Mouse (Mus musculus) cerebellum, adult 9-10 months (tissue): ENCODE data around the gene Ak9.

ENCODE experiments used
- DNase-seq: peaks from one replicate; pipeline ENCODE4 v3.0.0; 2022

Ak9 gene

GRCm38 (mm10) chr10:41303639-41304444, at the start of gene Ak9:
TSS of gene Ak9 (plus strand) at chr10:41303980.
- peak; percentile 89 for DNase-seq

DNA sequence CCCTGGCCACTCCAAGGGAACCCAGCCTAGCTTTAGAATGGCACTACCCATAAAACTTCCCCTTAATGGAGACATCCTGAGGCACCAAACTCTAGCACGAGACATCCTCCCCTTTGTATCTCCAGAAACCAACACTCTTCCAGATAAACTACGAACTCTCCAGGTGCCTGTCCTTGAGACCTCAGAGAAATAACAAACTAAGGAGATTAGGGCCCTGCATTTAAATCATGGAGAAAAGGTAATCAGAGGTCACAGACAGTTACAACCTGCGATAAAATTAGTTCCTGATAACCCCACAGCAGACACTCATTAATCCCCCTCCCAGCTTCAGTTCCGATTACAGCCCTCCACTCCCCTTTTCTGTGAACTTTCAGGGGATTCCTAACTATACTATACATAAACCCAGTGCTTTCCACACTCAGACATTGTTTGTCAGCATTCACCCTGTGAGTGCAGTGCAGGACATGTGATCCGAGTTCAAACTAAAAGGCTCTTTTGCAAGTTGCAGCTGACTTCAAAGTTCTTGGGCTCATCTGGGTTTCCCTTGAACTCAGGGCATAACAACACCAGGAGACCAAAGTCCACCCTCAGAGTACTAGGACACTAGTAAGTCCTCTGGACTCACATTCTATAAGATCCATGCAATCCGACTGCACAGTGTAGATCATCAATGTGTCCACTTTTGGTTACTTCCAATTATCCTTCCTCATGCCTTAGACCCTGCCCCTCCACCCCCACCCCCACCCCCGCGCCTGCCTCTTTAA, 43.4 kb upstream of the Ak9 start:
- DNase-seq, result no peak

- DNase-seq, result no peak
These were observed 42.6 kb upstream of the Ak9 start for GRCm38 (mm10) chr10:41261218-41261617.

GRCm38 (mm10) chr10:41261889-41262288, 41.9 kb upstream of the Ak9 start:
- no peak for DNase-seq

DNA sequence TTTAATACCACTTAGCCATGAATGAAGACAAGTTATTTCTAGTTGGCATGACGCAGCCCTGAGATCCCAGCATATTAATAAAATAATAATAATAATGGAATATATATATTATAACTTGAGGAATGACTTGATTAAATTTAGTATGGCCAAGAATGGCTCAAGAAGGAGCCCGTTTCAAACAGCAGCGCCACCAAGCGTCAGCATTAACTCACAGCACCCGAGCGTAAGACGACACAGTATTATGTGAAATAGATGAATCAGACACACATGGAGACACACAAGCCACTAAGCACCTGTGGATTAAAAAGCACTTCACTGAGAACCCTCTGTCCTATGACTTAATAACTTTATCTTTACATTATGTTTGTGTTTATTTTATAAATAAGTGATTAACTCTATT, 31.9 kb upstream of the Ak9 start:
- no peak for DNase-seq

- peak; percentile 45 for DNase-seq
These were observed 28.9 kb upstream of the Ak9 start for GRCm38 (mm10) chr10:41274871-41275270.

DNA sequence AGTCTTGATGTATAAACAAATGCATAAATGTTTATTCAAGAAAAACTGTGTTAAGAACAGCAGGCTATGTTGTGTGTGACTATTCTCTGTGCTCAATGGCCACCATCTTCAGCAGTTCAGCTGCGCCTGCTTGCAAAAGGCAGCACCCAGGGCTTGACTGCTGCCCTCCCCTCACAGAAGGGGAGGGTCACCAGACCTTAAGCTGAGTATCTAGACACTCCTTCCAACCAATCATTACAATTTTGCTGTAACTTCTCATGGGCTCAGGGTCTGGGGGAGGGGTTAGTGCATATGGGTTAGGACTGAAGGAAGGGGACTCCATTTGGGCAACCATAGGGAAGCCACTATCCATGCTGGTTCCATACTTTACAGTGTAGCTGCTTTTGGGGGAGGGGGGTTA, 25.0 kb upstream of the Ak9 start:
- DNase-seq, result no peak

DNA sequence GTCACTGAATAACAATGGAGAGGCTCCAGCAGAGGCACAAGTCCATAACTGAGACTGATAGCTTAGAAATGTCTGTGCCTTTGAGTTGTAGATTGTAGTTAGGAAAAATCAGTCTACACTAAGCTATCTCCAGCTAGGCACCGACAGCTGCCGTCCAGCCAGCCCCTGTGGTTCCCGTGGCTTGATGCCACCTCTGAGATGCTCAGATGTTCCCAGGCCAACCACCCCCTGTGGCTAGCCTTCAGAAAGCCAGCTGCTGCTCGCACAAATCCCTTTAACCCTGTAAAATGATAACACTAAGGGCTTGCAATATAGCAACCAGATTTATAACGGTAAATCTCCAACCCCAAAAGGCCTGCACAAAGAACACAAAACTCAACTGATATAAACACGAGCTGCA, 23.6 kb upstream of the Ak9 start:
- DNase-seq, result no peak

DNA sequence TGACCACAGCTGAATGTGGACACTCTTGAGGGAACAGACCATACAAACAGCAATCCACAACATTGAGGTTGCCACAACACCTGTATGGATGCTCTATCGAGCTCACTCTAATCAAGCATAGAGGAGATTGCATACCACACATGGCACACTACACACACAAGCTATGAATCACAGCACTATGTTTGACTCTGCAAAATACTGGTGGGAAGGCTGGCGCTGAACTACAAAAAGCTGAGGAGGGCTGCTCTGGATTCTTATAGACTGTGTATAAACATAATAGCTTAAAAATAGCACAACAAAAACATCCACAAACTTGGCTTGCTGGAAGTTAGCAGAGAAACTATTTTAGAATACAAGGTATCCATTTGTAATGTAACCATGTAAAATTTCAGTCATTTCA, 23.0 kb upstream of the Ak9 start:
- DNase-seq, result no peak

- no peak for DNase-seq
These were observed 21.7 kb upstream of the Ak9 start for GRCm38 (mm10) chr10:41282086-41282485.

DNA sequence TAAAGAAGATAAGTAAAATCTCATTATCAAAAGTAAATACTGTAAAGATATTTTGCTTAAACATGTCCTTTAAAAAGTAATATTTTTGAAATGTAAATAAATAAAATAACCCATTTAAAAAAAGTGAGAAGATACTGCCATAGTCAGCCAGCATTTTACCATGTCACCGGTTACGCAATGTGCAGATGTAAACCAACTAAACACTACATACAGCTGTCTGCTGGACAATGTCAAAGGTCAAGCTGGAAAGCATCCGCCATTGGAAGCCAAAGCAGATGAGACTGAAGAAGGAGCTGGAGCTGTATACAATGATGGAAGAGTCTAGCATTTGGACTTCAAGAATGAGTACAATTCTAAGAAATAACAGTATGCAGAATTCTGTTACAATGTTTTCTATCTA, 16.2 kb upstream of the Ak9 start:
- no peak for DNase-seq

DNA sequence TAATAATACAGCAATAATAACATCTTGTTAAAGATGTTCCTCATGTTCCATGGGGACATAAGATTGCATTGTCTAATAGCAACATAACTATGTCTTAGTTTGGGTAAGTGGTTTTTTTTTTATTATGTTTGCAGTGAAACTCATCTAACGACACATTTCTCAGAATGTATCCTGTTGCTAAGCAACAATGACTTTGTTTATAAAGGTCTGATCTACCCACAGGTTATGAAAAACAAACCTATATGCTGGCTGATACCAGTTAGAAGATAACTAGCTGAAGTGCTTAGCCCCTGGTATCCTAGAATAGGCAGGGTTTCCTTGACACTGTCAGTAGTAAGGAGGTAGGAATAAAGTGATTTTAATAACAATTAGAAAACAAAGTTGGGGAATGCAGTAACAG, 15.7 kb upstream of the Ak9 start:
- no peak for DNase-seq

GRCm38 (mm10) chr10:41288771-41289415, 14.9 kb upstream of the Ak9 start:
- DNase-seq, result peak; percentile 84

DNA sequence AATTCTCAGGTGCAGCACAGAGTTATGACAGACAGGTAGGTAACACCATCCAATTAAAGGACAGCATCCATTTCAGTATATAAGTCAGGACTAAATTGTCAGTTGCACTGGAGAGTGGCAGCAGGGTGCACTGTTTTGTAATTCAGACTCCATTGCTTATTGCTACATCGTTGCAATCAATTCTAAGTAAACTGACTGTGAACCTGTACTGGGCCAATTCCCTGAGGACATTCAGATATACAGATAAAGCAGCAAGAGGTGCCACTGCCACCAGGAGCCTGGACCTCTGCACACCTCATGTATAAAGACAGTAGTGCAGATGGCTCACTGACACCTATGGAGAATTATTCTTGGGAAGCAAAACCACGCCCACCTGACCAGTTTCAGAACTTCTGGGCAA, 12.8 kb upstream of the Ak9 start:
- no peak for DNase-seq

DNA sequence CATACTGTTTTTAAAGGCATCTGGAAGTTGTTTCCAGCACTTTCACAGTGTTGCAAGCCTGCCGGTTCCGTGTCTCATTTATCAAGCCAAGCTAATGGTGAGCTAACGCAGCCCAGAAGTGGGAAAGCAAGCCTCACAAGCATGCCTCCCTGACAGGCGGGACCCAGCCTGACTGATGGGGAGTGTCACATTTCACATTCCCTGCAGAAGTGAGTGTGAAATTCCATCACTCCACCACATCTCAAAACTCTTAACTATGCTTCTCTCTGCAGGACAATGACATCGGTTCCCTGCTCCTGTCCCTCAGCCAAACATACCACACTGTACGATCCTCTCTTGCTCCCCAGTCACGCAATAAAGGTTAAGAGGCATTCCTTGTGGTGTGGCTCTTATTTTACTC, 10.8 kb upstream of the Ak9 start:
- no peak for DNase-seq

DNA sequence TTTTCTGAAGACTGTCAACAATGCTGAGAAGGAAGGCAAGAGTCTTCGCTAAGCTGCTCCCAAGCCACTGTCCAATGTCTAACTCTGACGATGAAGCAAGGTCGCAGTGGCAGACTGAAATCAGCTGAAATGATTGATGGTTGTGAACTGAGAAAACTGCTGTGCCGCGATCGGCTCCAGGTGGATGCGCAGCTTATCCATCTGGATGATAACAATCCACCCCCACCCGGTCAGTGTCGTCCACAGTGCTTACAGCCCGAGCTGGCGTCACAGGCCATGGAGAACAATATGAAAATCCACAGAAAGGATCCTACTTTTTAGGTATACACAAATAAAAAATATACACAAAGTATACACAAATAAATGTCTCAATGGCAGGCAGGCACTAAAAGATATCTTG, 9.0 kb upstream of the Ak9 start:
- no peak for DNase-seq

DNA sequence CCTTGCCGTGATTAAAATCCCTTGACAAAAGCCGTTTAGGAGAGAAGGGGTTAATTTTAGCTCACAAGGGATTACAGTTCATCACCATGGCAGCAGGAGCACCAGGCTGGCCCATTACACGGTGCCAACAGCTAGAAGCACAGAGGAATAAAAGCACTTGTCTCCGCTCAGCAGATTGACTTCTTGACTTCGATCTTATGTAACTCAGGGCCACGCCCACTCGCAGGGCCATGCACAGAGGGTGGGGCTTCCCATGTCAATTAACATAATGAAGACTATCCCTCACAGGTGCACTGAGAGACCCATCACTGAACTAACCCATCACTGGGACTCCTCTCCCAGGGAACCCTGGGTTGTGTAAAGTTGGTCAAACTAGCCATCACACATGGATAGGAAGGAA, 8.6 kb upstream of the Ak9 start:
- DNase-seq, result peak; percentile 83

DNA sequence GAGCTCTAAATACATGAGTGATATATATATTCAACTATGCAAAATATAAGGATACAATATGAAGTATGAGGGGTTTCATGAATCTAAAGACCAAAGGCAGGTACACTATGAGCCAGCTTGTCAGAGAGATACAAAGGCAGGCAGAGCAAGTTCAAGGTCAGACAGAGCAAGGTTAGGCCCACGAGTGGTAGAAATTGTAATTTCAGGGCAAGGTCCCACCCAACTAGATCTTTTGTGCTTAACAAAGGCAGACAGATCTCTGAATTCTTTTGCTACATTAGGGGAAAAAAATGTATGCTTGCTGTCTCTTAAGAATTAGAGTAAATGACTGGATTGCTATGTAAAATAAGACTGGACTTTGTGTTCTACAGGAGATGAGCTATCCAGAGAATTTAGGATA, 3.6 kb upstream of the Ak9 start:
- DNase-seq, result peak; percentile 3

GRCm38 (mm10) chr10:41302689-41303431, 920 bp upstream of the Ak9 start, which contains the start of gene Fig4:
TSS of gene Fig4 (minus strand) at chr10:41303260.
- DNase-seq, result peak; percentile 87

DNA sequence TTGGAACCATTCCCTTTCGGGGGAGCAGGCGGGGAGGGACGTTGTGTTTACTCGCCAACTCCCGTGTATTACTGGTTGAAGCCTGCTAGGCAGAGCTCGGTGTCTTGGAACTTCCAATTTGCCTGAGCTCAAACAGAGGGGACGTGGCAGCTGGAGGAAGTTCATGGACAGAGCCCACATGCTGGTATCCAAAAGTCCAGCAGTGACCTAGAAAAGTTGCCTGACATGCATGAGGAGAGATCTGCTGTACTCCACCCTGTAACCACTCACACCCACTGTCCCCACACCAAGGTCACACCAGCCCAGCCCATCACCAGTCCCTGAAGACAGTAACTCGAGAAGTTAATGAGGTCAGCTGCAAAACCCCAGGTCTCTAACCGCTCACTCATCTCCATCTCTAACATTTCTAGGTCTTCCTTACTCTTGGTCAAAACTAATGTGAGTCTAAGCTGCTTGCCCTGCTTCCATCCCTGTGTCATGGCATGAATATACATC, 1.2 kb downstream of the Ak9 start:
- DNase-seq, result no peak

DNA sequence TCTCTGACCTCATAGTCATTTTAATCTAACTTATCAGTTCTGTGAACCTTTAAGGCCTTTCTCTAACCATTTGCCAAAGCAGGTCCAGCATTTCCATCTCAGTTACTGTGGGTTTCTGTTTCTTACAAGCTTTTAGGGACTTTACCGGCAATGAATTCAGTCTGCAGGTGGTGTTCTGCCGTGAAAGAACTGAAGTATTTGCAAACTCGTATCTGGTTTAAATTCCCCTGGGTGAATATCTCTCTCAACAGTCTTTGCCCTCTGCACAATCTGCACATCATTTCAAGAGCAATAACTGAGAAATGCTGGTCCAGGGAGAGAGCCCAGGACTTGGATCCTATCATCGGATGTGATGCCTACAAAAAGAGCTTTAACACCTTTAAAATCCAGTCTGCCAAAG, 4.4 kb downstream of the Ak9 start:
- no peak for DNase-seq

DNA sequence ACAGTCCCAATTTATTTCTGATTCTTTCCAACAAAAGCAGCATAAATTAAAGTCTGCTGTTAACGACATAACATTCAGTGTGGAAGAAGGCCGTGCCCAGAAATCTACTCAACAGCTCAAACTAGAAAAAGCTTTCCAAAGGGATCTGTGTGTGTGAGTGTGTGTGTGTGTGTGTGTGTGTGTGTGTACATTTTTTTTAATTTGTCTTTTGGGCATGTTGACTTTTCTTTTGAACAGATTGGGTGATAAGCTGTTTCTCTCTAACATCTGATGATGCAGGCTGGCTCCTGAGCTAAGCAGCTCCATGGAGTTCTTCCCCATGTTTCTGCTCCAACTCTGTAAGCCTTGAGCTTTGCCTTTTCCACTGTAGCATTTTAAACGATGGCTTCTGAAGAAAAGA, 12.1 kb downstream of the Ak9 start:
- DNase-seq, result no peak

DNA sequence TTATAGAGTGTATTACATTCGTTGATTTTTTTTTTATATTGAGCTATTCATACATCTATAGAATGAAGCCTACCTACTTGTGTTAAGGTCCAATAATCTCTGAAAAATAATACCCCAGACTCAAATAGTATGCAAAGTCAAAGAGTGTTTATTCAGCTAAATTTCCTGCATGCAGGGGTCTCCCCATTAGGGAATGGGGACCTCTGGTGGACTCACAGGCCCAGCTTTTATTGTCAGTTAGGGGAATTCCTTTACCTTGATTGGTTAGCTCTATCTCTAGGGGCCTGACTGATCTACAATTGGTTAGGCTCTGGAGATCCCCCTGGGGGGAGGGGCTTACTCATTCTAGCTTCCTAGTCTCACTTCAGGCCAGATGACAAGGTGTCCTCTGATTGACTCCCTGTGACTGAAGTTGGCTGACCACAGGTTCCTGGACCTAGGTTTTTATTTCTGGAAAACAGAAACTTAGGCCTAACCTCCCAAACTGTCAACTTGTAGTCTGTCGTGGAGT, 28.8 kb downstream of the Ak9 start:
- no peak for DNase-seq
